ENCODE assay signal across 11 mouse cellular contexts in genomic region chr7:112762870-112763269, GRCm38 (mm10).
DNase-seq lines count a peak whose midpoint lies in the region; ATAC-seq and TF ChIP-seq lines count a peak whose summit lies in the region.
"Had no signal": no experiment of that assay in that cellular context is flagged by ENCODE, and none has a peak within 500 bp of the region (broad histone marks: within the 10 kb centered on the region; RNA-seq: fewer than 3 reads in every experiment).

No protein-coding gene starts in this region.

- peak; percentile 73 for DNase-seq in heart, adult 11 months
- DNase-seq in heart, postnatal 14 days = no peak
- no peak for DNase-seq in lung, postnatal 10 days
- no peak for DNase-seq in hindbrain, embryonic 14.5 days (ENCODE audit: low spot score)
- DNase-seq in stomach, postnatal 0 days (ENCODE audit: low spot score) = no peak
- DNase-seq in left cerebral cortex, postnatal 4 days = no peak
- no peak for DNase-seq in embryo, embryonic 10 days (ENCODE audit: low spot score)
- DNase-seq: lung, embryonic 14.5 days; right cerebral cortex, postnatal 25 days had no signal

- no peak for TF ChIP-seq CTCF in stomach, postnatal 0 days (IDR thresholded peaks at IDR 0.05; ENCODE audit: low read depth)

- no peaks in the 10 kb centered on the region for H3K27me3 ChIP-seq in lung, embryonic 15.5 days
- H3K27me3 ChIP-seq in hindbrain, embryonic 14.5 days (ENCODE audit: control insufficient read depth, insufficient read depth, low read length) = no peaks in the 10 kb centered on the region
- H3K27me3 ChIP-seq in stomach, postnatal 0 days (ENCODE audit: control insufficient read depth, insufficient read depth, low read length) = no peaks in the 10 kb centered on the region

- H3K4me3 ChIP-seq in lung, embryonic 15.5 days = no peak overlapping the region
- H3K4me3 ChIP-seq in hindbrain, embryonic 14.5 days (replicated peaks; ENCODE audit: low read length) = no peak overlapping the region
- no peak overlapping the region for H3K4me3 ChIP-seq in stomach, postnatal 0 days (ENCODE audit: low read depth, low read length)

- H3K9me3 ChIP-seq in lung, embryonic 15.5 days = no peaks in the 10 kb centered on the region
- H3K9me3 ChIP-seq in hindbrain, embryonic 14.5 days (ENCODE audit: control insufficient read depth, low read length) = no peaks in the 10 kb centered on the region
- no peaks in the 10 kb centered on the region for H3K9me3 ChIP-seq in stomach, postnatal 0 days (ENCODE audit: control insufficient read depth, low read length)

- ATAC-seq in lung, embryonic 15.5 days (ENCODE audit: borderline replicate concordance, extremely low read depth, low FRiP score, low TSS enrichment) = no peak
- no peak for ATAC-seq in hindbrain, embryonic 14.5 days (ENCODE audit: low FRiP score)
- ATAC-seq in stomach, postnatal 0 days (ENCODE audit: low FRiP score, low TSS enrichment) = no peak
- ATAC-seq: intestine, postnatal 0 days had no signal

- TF ChIP-seq EP300 in stomach, postnatal 0 days (optimal IDR thresholded peaks at IDR 0.05) = no peak

- 0 out of 2 replicates have a peak overlapping the region, but pooled peaks have one; percentile 7 for H3K27ac ChIP-seq in lung, embryonic 15.5 days
- 0 out of 2 replicates have a peak overlapping the region, but pooled peaks have one; percentile 22 for H3K27ac ChIP-seq in hindbrain, embryonic 14.5 days
- H3K27ac ChIP-seq in stomach, postnatal 0 days (replicated peaks) = 0 out of 2 replicates have a peak overlapping the region, but pooled peaks have one; percentile 18

- no peak overlapping the region for H3K4me2 ChIP-seq in lung, embryonic 15.5 days
- no peak overlapping the region for H3K4me2 ChIP-seq in hindbrain, embryonic 14.5 days (replicated peaks)
- no peak overlapping the region for H3K4me2 ChIP-seq in stomach, postnatal 0 days (replicated peaks; ENCODE audit: low read depth)
- H3K4me2 ChIP-seq: lung, embryonic 14.5 days had no signal

- no peak overlapping the region for H3K9ac ChIP-seq in lung, embryonic 15.5 days
- H3K9ac ChIP-seq in hindbrain, embryonic 14.5 days = no peak overlapping the region
- H3K9ac ChIP-seq in stomach, postnatal 0 days (ENCODE audit: low read length) = no peak overlapping the region
- H3K9ac ChIP-seq: lung, embryonic 14.5 days had no signal

- WGBS in lung, embryonic 15.5 days = 74% methylated on average over 2 of the region's 2 CpGs
- WGBS in hindbrain, embryonic 14.5 days = 62% methylated on average over 2 of the region's 2 CpGs
- WGBS in stomach, postnatal 0 days = 76% methylated on average over 2 of the region's 2 CpGs

- no peaks in the 10 kb centered on the region for H3K36me3 ChIP-seq in lung, embryonic 15.5 days
- H3K36me3 ChIP-seq in hindbrain, embryonic 14.5 days (replicated peaks; ENCODE audit: control insufficient read depth, insufficient read depth) = no peaks in the 10 kb centered on the region
- H3K36me3 ChIP-seq in stomach, postnatal 0 days (ENCODE audit: control insufficient read depth, insufficient read depth, low read length) = no peaks in the 10 kb centered on the region

- intact Hi-C loops in heart, postnatal 14 days (cut with DNase I) = loop anchor here (5.0 kb wide), 1 partner anchor 81 kb away; no protein-coding TSS in a partner anchor
- intact Hi-C loops in left cerebral cortex, postnatal 4 days (cut with DNase I) = no loop called here

- peaks cover 69% of the 10 kb centered on the region for H3K4me1 ChIP-seq in lung, embryonic 15.5 days
- H3K4me1 ChIP-seq in hindbrain, embryonic 14.5 days (replicated peaks; ENCODE audit: control insufficient read depth, insufficient read depth, low read length) = peaks cover 36% of the 10 kb centered on the region
- peaks cover 11% of the 10 kb centered on the region for H3K4me1 ChIP-seq in stomach, postnatal 0 days (replicated peaks; ENCODE audit: control insufficient read depth, insufficient read depth)
